Comparison of ENCODE assay signal across 18 mouse cellular contexts in the genomic region with DNA sequence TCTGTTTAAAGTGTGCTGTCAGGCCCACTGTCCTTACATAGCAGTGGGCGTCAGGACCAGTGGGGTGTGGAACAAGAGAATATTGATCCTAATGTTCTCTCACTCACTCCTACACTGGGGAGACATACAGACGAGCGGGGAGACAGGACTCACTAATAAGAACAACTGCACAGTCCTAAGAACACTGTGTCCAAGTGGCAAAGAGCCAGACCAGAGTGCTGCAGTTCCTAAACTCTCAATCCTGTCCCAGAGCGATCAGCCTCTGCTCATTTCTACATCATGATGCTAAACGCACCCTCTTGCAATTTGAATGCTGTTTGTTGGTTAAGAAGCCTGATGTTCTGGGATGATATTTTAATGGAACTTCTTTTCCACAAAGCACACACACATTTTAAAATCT. TPM values are rescaled to one million over a fixed set of nuclear protein-coding genes. Genes with fewer than 3 reads are reported as not detected.
"Had no signal": no experiment of that assay in that cellular context is flagged by ENCODE, and none has a peak within 500 bp of the region (broad histone marks: within the 10 kb centered on the region; RNA-seq: fewer than 3 reads in every experiment).

No protein-coding gene starts in this region.

- H3K9ac ChIP-seq: liver, embryonic 13.5 days; liver, embryonic 15.5 days; liver, postnatal 0 days; midbrain, embryonic 13.5 days; midbrain, embryonic 15.5 days; neural tube, embryonic 12.5 days; stomach, embryonic 15.5 days had no signal

- H3K27ac ChIP-seq: liver, embryonic 13.5 days; liver, embryonic 15.5 days; macrophage; midbrain, embryonic 13.5 days; midbrain, embryonic 15.5 days; neural tube, embryonic 12.5 days; stomach, embryonic 15.5 days; stomach, postnatal 0 days had no signal

- H3K27me3 ChIP-seq: liver, embryonic 13.5 days; liver, embryonic 15.5 days; megakaryocyte, embryonic 14.5 days; midbrain, embryonic 13.5 days; midbrain, embryonic 15.5 days; neural tube, embryonic 12.5 days; stomach, embryonic 15.5 days had no signal

- H3K4me3 ChIP-seq: liver, embryonic 13.5 days; liver, embryonic 15.5 days; megakaryocyte, embryonic 14.5 days; midbrain, embryonic 13.5 days; midbrain, embryonic 15.5 days; neural tube, embryonic 12.5 days; stomach, embryonic 15.5 days had no signal

- ATAC-seq: liver, postnatal 0 days; midbrain, embryonic 13.5 days; midbrain, embryonic 15.5 days had no signal

- H3K4me1 ChIP-seq: megakaryocyte, embryonic 14.5 days; neural tube, embryonic 12.5 days had no signal

- DNase-seq: liver, embryonic 13.5 days; liver, postnatal 0 days; lung, adult 2 months; right cerebral cortex, postnatal 14 days; thymus, adult 2 months; thymus, postnatal 25 days; thymus, postnatal 4 days had no signal

- H3K36me3 ChIP-seq: liver, embryonic 13.5 days; liver, embryonic 15.5 days; midbrain, embryonic 13.5 days; midbrain, embryonic 15.5 days; neural tube, embryonic 12.5 days; stomach, embryonic 15.5 days had no signal

- H3K9me3 ChIP-seq: liver, embryonic 13.5 days; liver, embryonic 15.5 days; midbrain, embryonic 13.5 days; midbrain, embryonic 15.5 days; neural tube, embryonic 12.5 days; stomach, embryonic 15.5 days had no signal

RNA-seq across cellular contexts. Expression of a gene that starts 54.9 kb away (rescaled TPM):
- total RNA-seq: monocyte, adult 5-6 weeks; neutrophil, adult 5-6 weeks had no signal
- polyA plus RNA-seq: macrophage; spleen, adult 2 months had no signal
